Mouse (Mus musculus): ENCODE data around the gene Teddm3.
"Not testable (repeated sequence)": the region's sequence is repeated elsewhere in the genome, so short reads cannot be mapped to it uniquely, and the experiment has no call there.

Teddm3 gene

GRCm38 (mm10) chr16:21151564-21152361, 2.0 kb downstream of the Teddm3 start:
- no peak for DNase-seq (ENCODE audit: low read depth, low spot score)

GRCm38 (mm10) chr16:21149896-21150295, 3.9 kb downstream of the Teddm3 start:
- DNase-seq (ENCODE audit: low read depth, low spot score) = no peak

- DNase-seq (ENCODE audit: low read depth, low spot score) = not testable (repeated sequence)
Measured at GRCm38 (mm10) chr16:21148451-21148850, 5.3 kb downstream of the Teddm3 start.

GRCm38 (mm10) chr16:21136312-21137083, 17.3 kb downstream of the Teddm3 start:
- DNase-seq (ENCODE audit: low read depth, low spot score) = no peak

GRCm38 (mm10) chr16:21127666-21128065, 26.1 kb downstream of the Teddm3 start:
- DNase-seq (ENCODE audit: low read depth, low spot score) = not testable (repeated sequence)

- DNase-seq (ENCODE audit: low read depth, low spot score) = not testable (repeated sequence)
Measured at GRCm38 (mm10) chr16:21122776-21123175, 31.0 kb downstream of the Teddm3 start.

- DNase-seq (ENCODE audit: low read depth, low spot score) = no peak
Measured at GRCm38 (mm10) chr16:21116078-21116477, 37.7 kb downstream of the Teddm3 start.

GRCm38 (mm10) chr16:21109473-21109872, 44.3 kb downstream of the Teddm3 start:
- no peak for DNase-seq (ENCODE audit: low read depth, low spot score)
